Mouse (Mus musculus) testis, adult 2 months (tissue): ENCODE results near the gene Stpg4. TPM values are rescaled to one million over a fixed set of nuclear protein-coding genes. Genes with fewer than 3 reads are reported as not detected.

Experiments
- H3K27ac ChIP-seq: fragments of 200-500 bp; 2 replicates; pipeline ENCODE4 v1.5.1; 2012; ENCODE audit warnings: low read depth, low read length; ENCODE audit not compliant: control insufficient read depth, insufficient read depth
- H3K27me3 ChIP-seq: fragments of 200-500 bp; 2 replicates; pipeline ENCODE4 v1.6.1; 2012; ENCODE audit warnings: mild to moderate bottlenecking, low read length, moderate library complexity; ENCODE audit not compliant: control insufficient read depth, insufficient read depth
- H3K36me3 ChIP-seq: fragments of 200-500 bp; 2 replicates; pipeline ENCODE4 v1.6.1; 2012; ENCODE audit warnings: mild to moderate bottlenecking, low read length; ENCODE audit not compliant: control insufficient read depth, insufficient read depth
- H3K4me1 ChIP-seq: fragments of 200-500 bp; 2 replicates; pipeline ENCODE4 v1.6.1; 2012; ENCODE audit warnings: low read length; ENCODE audit not compliant: control insufficient read depth, insufficient read depth
- H3K4me3 ChIP-seq: fragments of 200-500 bp; 2 replicates; pipeline ENCODE4 v1.5.1; 2012; ENCODE audit warnings: low read depth, mild to moderate bottlenecking, low read length, moderate library complexity, mixed read lengths; ENCODE audit not compliant: control insufficient read depth
- CTCF ChIP-seq: fragments of 200-500 bp; IDR thresholded peaks from 2 replicates; pipeline ENCODE4 v1.5.1; 2012; ENCODE audit warnings: low read depth, mild to moderate bottlenecking, inconsistent platforms, low read length, moderate library complexity; ENCODE audit not compliant: control insufficient read depth, insufficient read depth, insufficient replicate concordance
- POLR2A ChIP-seq: fragments of 200-500 bp; IDR thresholded peaks from 2 replicates; pipeline ENCODE4 v1.6.1; 2012; ENCODE audit warnings: low read depth, mild to moderate bottlenecking, inconsistent platforms, low read length, moderate library complexity; ENCODE audit not compliant: control insufficient read depth
- polyA plus RNA-seq: library from polyadenylated mRNA; depleted of rRNA; stranded (reverse); fragments of >200 nt; gene quantifications from 2 replicates; pipeline ENCODE4 v1.2.3, GENCODE M21; 2012

The Stpg4 gene
- polyA plus RNA-seq, 1 experiment: 382 TPM

DNA sequence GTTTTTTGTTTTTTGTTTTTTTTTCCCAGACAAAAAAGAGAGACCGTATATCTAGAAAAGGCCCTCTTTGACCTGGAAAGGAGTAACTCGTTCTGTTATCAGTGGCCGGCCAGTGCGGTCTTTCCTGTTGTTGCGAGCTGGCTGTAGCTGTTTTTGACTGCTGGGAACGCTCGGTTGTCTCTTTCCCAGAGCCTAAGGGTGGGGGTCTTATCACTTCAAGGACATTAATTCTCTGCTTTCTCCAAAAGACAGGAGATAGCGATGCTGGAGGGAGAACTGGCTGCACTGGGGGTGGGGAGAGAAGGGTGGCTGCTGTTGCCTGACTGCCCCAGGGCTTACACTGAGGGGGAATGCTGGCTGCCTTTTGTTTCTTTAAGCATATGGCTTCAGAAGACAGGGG lies 43.3 kb upstream of the Stpg4 start:
- Histone ChIP-seq H3K27ac (no peak overlapping the region), H3K27me3 (no peaks in the 10 kb centered on the region), H3K4me1 (peaks cover 8% of the 10 kb centered on the region), H3K36me3 (no peaks in the 10 kb centered on the region), H3K4me3 (no peak overlapping the region)
- TF ChIP-seq POLR2A: no peak
- TF ChIP-seq CTCF: no peak

DNA sequence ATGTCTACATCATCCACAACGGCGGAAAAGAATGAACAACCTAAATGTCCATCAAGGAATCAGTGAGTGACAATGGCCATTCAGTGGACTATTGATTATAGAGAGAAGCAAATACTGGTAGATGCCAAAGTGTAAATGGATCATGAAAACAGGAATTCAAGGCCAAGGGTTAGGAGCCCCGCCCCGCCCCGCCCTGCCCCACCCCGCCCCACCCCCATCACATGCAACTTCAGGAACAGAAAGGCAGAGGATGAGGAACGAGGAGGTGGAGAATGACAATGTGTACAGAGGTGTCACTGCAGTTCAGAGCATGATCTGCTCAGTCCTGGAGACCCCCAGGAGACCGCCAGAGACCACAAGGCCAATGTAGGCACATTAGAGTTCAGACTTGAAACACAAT lies 42.7 kb upstream of the Stpg4 start:
- H3K4me3 ChIP-seq: no peak overlapping the region
- no peak overlapping the region for H3K27ac ChIP-seq
- TF ChIP-seq CTCF (no peak), POLR2A (no peak)

DNA sequence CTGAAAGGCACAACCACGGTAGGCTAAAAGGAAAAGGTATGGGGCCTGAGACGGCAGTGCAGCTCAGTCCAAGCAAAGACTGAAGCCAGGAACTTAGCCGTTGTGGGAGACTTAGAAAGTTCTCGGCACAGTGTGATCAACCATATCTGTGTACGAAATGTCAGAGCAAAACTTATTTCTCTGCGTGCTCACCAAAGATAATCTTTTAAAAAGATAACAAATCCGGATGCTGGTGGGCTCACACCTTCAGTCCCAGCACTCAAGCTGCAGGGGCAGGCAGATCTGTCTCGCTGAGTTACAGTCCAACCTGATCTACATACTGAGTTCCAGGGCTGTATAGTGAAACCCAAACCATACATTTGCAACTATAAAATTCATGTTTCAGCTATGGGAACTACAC lies 41.9 kb upstream of the Stpg4 start:
- Histone ChIP-seq H3K4me3 (no peak overlapping the region), H3K27ac (peak overlapping the region; percentile 49), H3K36me3 (no peaks in the 10 kb centered on the region), H3K27me3 (no peaks in the 10 kb centered on the region), H3K4me1 (no peaks in the 10 kb centered on the region; the same call in 1 of the 2 replicates)
- TF ChIP-seq CTCF (no peak), POLR2A (no peak)

More for the DNA sequence above, 42.7 kb upstream of the Stpg4 start:
- Histone ChIP-seq H3K36me3 (no peaks in the 10 kb centered on the region), H3K4me1 (peaks cover 6% of the 10 kb centered on the region), H3K27me3 (no peaks in the 10 kb centered on the region)

DNA sequence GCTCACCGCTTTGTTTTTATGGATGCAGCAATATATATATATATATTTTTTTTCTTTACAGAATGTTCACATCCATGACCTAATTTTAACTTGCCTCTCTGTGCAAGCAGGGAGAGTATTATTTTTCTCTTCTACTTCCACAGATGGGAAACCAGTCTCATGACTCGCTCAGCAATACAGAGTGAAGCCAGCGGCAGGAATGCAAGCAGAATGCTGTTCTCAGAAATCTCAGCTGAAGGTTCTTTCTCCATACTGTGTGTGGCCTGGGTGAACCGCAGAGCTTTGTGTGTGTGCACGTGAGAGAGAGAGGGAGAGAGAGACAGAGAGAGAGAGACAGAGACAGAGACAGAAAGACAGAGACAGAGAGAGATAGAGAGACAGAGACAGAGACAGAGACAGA lies 41.1 kb upstream of the Stpg4 start:
- Histone ChIP-seq H3K36me3 (no peaks in the 10 kb centered on the region), H3K4me1 (no peaks in the 10 kb centered on the region; the same call in 1 of the 2 replicates), H3K4me3 (no peak overlapping the region), H3K27ac (peak overlapping the region; percentile 49; the same call in 1 of the 2 replicates), H3K27me3 (no peaks in the 10 kb centered on the region)
- no peak for TF ChIP-seq POLR2A
- TF ChIP-seq CTCF: no peak

DNA sequence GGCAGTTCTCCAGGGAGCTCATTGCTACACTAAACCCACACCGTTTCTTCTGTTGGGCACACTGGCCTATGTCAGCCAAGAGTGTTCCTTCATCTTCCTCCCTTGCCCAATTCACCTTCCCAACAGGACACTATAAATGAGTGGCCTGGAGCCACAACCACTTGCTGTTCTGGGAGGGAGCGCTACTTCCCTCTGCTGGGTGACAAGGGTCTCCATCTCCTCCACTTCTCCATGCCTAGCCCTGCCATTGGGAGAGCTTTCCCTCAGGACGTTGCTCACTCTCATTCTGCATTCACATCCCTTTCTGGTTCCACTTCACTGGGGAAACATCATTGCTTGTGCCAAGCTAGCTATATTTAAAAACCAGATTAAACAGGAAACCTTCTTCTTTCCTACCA lies 34.0 kb upstream of the Stpg4 start:
- H3K27ac ChIP-seq: peak overlapping the region; percentile 88; the same call in 1 of the 2 replicates
- H3K27me3 ChIP-seq: no peaks in the 10 kb centered on the region
- TF ChIP-seq CTCF (peak; percentile 6; the same call in 1 of the 2 replicates), POLR2A (no peak)
- H3K36me3 ChIP-seq: no peaks in the 10 kb centered on the region
- H3K4me1 ChIP-seq: peaks cover 5% of the 10 kb centered on the region
- no peak overlapping the region for H3K4me3 ChIP-seq

DNA sequence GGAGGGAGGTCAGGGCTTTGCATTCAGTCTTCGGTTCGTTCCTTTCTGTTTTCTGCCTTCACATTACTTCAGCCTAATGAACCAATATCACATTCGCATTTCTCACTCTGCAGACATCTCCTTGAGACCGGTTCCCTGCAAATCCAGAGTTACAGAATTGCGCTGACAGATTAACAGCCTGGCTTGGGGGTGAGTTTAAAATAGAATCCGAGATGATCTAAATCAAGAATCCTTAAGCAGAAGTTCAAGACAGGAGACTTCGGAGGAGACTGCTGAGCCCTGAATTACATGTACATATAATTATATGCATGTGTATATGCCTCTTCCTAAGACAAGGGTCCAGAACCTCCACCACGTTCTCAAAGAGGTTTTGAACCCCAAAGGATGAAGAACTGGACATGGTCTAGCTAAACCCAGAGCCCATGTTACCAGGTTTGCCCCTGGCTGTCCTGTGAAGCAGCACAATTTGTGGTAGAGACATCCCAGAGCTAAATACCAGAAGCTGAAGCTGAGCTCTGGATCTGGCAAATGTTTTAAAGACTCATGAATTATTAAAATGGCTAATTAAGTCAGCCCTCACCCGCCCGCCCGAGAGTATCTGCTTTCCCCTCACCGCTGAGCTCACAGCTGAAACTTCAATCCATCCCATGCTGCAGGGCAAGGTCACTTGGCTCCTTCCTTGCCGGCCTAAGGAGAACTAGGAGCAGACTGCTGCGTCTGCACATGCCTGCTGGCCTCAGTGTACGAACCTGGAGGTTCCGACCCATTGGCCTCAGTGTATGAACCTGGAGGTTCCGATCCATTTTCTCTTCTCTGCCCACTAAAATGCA lies 33.3 kb upstream of the Stpg4 start:
- Histone ChIP-seq H3K27me3 (no peaks in the 10 kb centered on the region), H3K36me3 (no peaks in the 10 kb centered on the region), H3K4me1 (peaks cover 5% of the 10 kb centered on the region), H3K27ac (peak overlapping the region; percentile 88), H3K4me3 (no peak overlapping the region)
- TF ChIP-seq POLR2A (no peak), CTCF (no peak)

DNA sequence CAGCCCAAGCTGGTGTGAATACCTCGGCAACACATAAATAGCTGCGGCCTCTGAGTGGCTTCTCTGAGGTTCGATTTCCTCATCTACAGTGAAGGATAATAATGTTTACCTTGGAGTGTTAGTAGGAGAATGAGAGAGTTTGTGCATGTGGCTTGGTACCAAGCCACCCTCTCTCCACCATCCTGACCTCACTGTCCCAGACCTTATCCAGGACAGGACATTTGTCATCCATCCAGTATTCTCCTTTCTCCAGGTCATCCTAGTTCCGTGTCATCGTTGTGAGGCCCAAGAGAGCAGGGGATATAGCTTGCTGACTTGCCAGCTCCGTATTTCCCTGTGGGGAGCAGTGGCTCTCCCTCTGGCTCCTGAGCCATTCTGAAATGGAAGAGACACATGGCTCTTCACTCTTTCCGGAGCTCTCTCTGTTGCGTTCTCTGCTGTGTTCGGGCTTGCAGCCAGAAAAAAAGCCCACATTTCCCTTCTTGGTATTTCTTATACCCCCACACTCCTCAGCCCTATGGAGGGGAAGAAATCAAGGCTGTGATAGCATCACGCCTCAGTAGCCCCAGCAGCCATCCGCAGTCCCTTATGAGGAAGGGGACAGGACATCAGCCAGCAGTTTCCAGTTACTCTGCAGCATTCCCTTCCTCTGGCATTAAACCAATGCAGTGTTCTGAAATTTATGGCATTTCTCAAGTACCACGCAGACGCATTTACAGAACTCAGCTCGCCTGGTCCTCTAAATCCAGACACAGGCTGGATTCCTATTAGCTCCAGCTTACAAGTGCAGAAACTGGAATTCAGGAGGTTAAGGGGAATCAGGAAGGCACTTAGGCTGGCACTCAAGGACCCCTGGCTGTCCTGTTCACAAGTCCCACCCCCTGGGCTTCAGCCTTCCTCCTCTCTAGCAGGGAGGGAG lies 32.5 kb upstream of the Stpg4 start:
- TF ChIP-seq POLR2A (no peak), CTCF (no peak)
- no peaks in the 10 kb centered on the region for H3K27me3 ChIP-seq
- H3K4me1 ChIP-seq: peaks cover 5% of the 10 kb centered on the region
- H3K27ac ChIP-seq: peak overlapping the region; percentile 88
- no peaks in the 10 kb centered on the region for H3K36me3 ChIP-seq
- no peak overlapping the region for H3K4me3 ChIP-seq
